Mouse (Mus musculus): ENCODE data around the gene Cln6. TPM values are rescaled to one million over a fixed set of nuclear protein-coding genes. Genes with fewer than 3 reads are reported as not detected.
"Not testable (repeated sequence)": the region's sequence is repeated elsewhere in the genome, so short reads cannot be mapped to it uniquely, and the experiment has no call there.

The Cln6 gene
- 57.7 and 73.1 TPM in 2 replicates for total RNA-seq (2014; fragmentation: Nextera tagmentation)
- 11.3 and 21.8 TPM in 2 replicates for total RNA-seq (2017)

GRCm38 (mm10) chr9:62838506-62839171 is at the start of gene Cln6:
Cln6 (plus strand) TSS chr9:62838785.
- peak; percentile 94 for ATAC-seq (replicated peaks; ENCODE audit: low FRiP score, low TSS enrichment, poor library complexity, severe bottlenecking)

- no peak for ATAC-seq (replicated peaks; ENCODE audit: low FRiP score, low TSS enrichment, poor library complexity, severe bottlenecking)
These were observed 48.7 kb upstream of the Cln6 start for GRCm38 (mm10) chr9:62789856-62790255.

GRCm38 (mm10) chr9:62799218-62799617 is 39.4 kb upstream of the Cln6 start:
- ATAC-seq (replicated peaks; ENCODE audit: low FRiP score, low TSS enrichment, poor library complexity, severe bottlenecking) = not testable (repeated sequence)

GRCm38 (mm10) chr9:62810095-62810494 is 28.5 kb upstream of the Cln6 start:
- ATAC-seq (replicated peaks; ENCODE audit: low FRiP score, low TSS enrichment, poor library complexity, severe bottlenecking) = no peak

GRCm38 (mm10) chr9:62810543-62811515 is 27.8 kb upstream of the Cln6 start:
- ATAC-seq (replicated peaks; ENCODE audit: low FRiP score, low TSS enrichment, poor library complexity, severe bottlenecking) = peak; percentile 72

GRCm38 (mm10) chr9:62811516-62812121 is 27.0 kb upstream of the Cln6 start, which contains the start of gene Fem1b:
Fem1b (minus strand) TSS chr9:62811934.
- peak; percentile 77 for ATAC-seq (replicated peaks; ENCODE audit: low FRiP score, low TSS enrichment, poor library complexity, severe bottlenecking)

- ATAC-seq (replicated peaks; ENCODE audit: low FRiP score, low TSS enrichment, poor library complexity, severe bottlenecking) = peak; percentile 2; the same call in 1 of the 2 replicates
These were observed 26.2 kb upstream of the Cln6 start for GRCm38 (mm10) chr9:62812216-62813049.

GRCm38 (mm10) chr9:62814751-62815150 is 23.8 kb upstream of the Cln6 start:
- ATAC-seq (replicated peaks; ENCODE audit: low FRiP score, low TSS enrichment, poor library complexity, severe bottlenecking) = no peak

GRCm38 (mm10) chr9:62816323-62817098 is 22.1 kb upstream of the Cln6 start:
- no peak for ATAC-seq (replicated peaks; ENCODE audit: low FRiP score, low TSS enrichment, poor library complexity, severe bottlenecking)

GRCm38 (mm10) chr9:62817099-62817571 is 21.4 kb upstream of the Cln6 start:
- no peak for ATAC-seq (replicated peaks; ENCODE audit: low FRiP score, low TSS enrichment, poor library complexity, severe bottlenecking)

- ATAC-seq (replicated peaks; ENCODE audit: low FRiP score, low TSS enrichment, poor library complexity, severe bottlenecking) = peak; percentile 37; the same call in 1 of the 2 replicates
These were observed 20.6 kb upstream of the Cln6 start for GRCm38 (mm10) chr9:62817828-62818614.

GRCm38 (mm10) chr9:62819494-62819893 is 19.1 kb upstream of the Cln6 start:
- ATAC-seq (replicated peaks; ENCODE audit: low FRiP score, low TSS enrichment, poor library complexity, severe bottlenecking) = no peak

- ATAC-seq (replicated peaks; ENCODE audit: low FRiP score, low TSS enrichment, poor library complexity, severe bottlenecking) = not testable (repeated sequence)
These were observed 18.7 kb upstream of the Cln6 start for GRCm38 (mm10) chr9:62819910-62820309.

- ATAC-seq (replicated peaks; ENCODE audit: low FRiP score, low TSS enrichment, poor library complexity, severe bottlenecking) = no peak
These were observed 17.8 kb upstream of the Cln6 start for GRCm38 (mm10) chr9:62820829-62821228.

GRCm38 (mm10) chr9:62821811-62822210 is 16.8 kb upstream of the Cln6 start:
- no peak for ATAC-seq (replicated peaks; ENCODE audit: low FRiP score, low TSS enrichment, poor library complexity, severe bottlenecking)

GRCm38 (mm10) chr9:62825791-62826393 is 12.7 kb upstream of the Cln6 start:
- ATAC-seq (replicated peaks; ENCODE audit: low FRiP score, low TSS enrichment, poor library complexity, severe bottlenecking) = no peak

- ATAC-seq (replicated peaks; ENCODE audit: low FRiP score, low TSS enrichment, poor library complexity, severe bottlenecking) = no peak
These were observed 12.1 kb upstream of the Cln6 start for GRCm38 (mm10) chr9:62826456-62826855.

Measured in megakaryocyte-erythroid progenitor cell, adult 5-6 weeks (primary cell).